Mouse (Mus musculus): ENCODE measurements around the gene Nle1. TPM values are rescaled to one million over a fixed set of nuclear protein-coding genes. Genes with fewer than 3 reads are reported as not detected.

Gene Nle1
- polyA plus RNA-seq, 1 experiment from 2014 or later, result 10.8 TPM

- no peaks in the 10 kb centered on the region; the same call in 1 of the 2 replicates for H3K4me1 ChIP-seq (ENCODE audit: insufficient read depth, low read depth, low read length)
- no peaks in the 10 kb centered on the region for H3K9me3 ChIP-seq (ENCODE audit: low read length)
- H3K4me2 ChIP-seq (replicated peaks; ENCODE audit: low read depth, low read length), result peak within 1 kb of the TSS; percentile 74
- peak; percentile 86 for TF ChIP-seq CTCF (IDR thresholded peaks at IDR 0.05)
- no peak for TF ChIP-seq EP300 (IDR thresholded peaks at IDR 0.05)
- peak; percentile 94 for ATAC-seq
- peak within 1 kb of the TSS; percentile 91 for H3K27ac ChIP-seq (ENCODE audit: low read length)
- no peaks in the 10 kb centered on the region for H3K36me3 ChIP-seq (ENCODE audit: insufficient read depth, low read length)
- peak within 1 kb of the TSS; percentile 55 for H3K9ac ChIP-seq (replicated peaks; ENCODE audit: low read depth)
- DNase-seq (ENCODE audit: low spot score), result peak; percentile 96
- WGBS, result 1% methylated on average over 35 of the region's 43 CpGs
- no peaks in the 10 kb centered on the region for H3K27me3 ChIP-seq (replicated peaks; ENCODE audit: insufficient read depth, low read length)
- H3K4me3 ChIP-seq (ENCODE audit: low read depth, low read length), result peak within 1 kb of the TSS; percentile 93
These were observed 37.2 kb downstream of the Nle1 start, which contains the start of gene Rffl for GRCm38 (mm10) chr11:82871031-82871446. Rffl (minus strand) TSS chr11:82871210.

DNA sequence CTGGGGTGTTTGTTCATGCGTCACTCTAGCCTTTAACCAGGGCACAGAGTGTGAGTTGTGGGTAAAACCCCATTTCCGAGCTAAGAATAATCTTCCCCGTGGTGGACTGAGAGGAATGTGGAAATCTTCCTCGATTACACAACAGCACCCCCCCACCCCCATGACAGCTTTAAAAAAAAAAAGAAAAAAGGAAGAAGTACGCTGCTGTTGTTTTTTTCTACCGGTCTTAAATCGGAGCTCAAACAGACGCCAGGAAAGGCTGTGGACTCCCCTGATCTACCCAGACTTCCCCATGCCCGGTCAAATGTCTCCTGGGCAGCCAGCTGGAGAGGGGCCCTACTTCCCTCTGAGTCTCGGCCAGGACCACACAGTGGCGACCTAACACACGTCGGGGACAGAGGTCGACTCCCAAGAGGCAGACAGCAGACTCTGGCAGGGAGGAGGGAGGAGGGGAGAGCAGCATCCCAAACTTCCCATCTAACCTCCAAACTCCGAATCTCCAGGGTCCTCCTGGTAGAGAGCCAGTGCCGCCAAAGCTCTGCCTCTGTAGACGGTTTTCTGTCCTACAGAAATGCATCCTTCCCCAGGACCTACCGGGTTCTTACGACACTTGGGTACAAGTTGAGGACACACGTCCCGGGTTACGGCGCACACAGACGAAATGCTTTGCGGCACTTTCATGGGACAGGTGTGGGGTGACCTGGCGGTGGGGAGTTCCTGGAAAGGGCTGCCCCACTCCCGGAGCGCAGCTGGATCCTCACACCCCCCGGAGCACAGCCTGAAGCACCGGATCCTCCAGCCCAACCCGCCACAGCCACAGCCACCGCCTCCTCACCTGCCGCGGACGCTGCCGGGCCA is 37.8 kb downstream of the Nle1 start:
- Histone ChIP-seq H3K27me3 (replicated peaks; ENCODE audit: insufficient read depth, low read length) (no peaks in the 10 kb centered on the region), H3K4me3 (ENCODE audit: low read depth, low read length) (peak overlapping the region; percentile 93), H3K27ac (ENCODE audit: low read length) (peak overlapping the region; percentile 91), H3K4me1 (ENCODE audit: insufficient read depth, low read depth, low read length) (no peaks in the 10 kb centered on the region; the same call in 1 of the 2 replicates), H3K9me3 (ENCODE audit: low read length) (no peaks in the 10 kb centered on the region), H3K36me3 (ENCODE audit: insufficient read depth, low read length) (no peaks in the 10 kb centered on the region), H3K9ac (replicated peaks; ENCODE audit: low read depth) (peak overlapping the region; percentile 55), H3K4me2 (replicated peaks; ENCODE audit: low read depth, low read length) (peak overlapping the region; percentile 74)
- no peak for TF ChIP-seq CTCF (IDR thresholded peaks at IDR 0.05)
- TF ChIP-seq EP300 (IDR thresholded peaks at IDR 0.05), result peak; percentile 34; the same call in 1 of the 2 replicates
- DNase-seq (ENCODE audit: low spot score) (peak; percentile 78), ATAC-seq (peak; percentile 70)
- 4% methylated on average over 30 of the region's 36 CpGs for WGBS

DNA sequence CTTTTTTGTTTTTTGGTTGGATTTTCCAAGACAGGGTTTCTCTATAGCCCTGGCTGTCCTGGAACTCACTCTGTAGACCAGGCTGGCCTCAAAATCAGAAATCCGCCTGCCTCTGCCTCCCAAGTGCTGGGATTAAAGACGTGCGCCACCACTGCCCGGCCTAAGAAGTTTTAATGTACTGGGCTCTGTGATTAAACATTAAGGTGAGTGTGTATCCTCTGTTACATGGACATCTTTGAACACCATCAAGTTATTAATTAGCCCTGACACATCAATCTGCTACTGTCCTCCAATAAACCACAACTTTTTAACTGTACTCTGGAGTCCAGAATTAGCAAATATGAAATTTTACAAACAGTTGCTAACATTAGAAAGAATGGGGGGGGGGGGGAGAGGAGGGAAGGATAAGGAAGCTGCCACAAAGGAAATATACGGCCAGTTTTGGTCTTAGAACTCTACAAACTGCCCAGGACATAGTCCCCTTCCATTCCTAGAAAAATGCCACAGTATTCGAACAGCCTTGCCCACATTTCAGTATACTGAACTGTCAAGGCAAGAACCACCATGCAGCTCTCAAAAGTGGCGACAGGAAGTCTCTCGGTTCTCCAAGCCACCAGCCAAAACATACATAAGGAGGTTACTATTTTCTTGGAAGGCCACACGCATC is 38.6 kb downstream of the Nle1 start:
- H3K4me3 ChIP-seq (ENCODE audit: low read depth, low read length), result peak overlapping the region; percentile 93
- WGBS, result 53% methylated on average over 9 of the region's 9 CpGs
- ATAC-seq (no peak), DNase-seq (ENCODE audit: low spot score) (peak; percentile 88)
- peak overlapping the region; percentile 91 for H3K27ac ChIP-seq (ENCODE audit: low read length)
- peak overlapping the region; percentile 74 for H3K4me2 ChIP-seq (replicated peaks; ENCODE audit: low read depth, low read length)
- H3K27me3 ChIP-seq (replicated peaks; ENCODE audit: insufficient read depth, low read length), result no peaks in the 10 kb centered on the region
- TF ChIP-seq EP300 (IDR thresholded peaks at IDR 0.05), result no peak
- no peak for TF ChIP-seq CTCF (IDR thresholded peaks at IDR 0.05)
- no peak overlapping the region for H3K9ac ChIP-seq (replicated peaks; ENCODE audit: low read depth)
- H3K4me1 ChIP-seq (ENCODE audit: insufficient read depth, low read depth, low read length), result no peaks in the 10 kb centered on the region; the same call in 1 of the 2 replicates
- no peaks in the 10 kb centered on the region for H3K9me3 ChIP-seq (ENCODE audit: low read length)
- no peaks in the 10 kb centered on the region for H3K36me3 ChIP-seq (ENCODE audit: insufficient read depth, low read length)

- ATAC-seq (no peak), DNase-seq (ENCODE audit: low spot score) (no peak)
- Histone ChIP-seq H3K27ac (ENCODE audit: low read length) (no peak overlapping the region), H3K36me3 (ENCODE audit: insufficient read depth, low read length) (no peaks in the 10 kb centered on the region), H3K27me3 (replicated peaks; ENCODE audit: insufficient read depth, low read length) (no peaks in the 10 kb centered on the region), H3K9ac (replicated peaks; ENCODE audit: low read depth) (no peak overlapping the region), H3K4me2 (replicated peaks; ENCODE audit: low read depth, low read length) (no peak overlapping the region), H3K4me1 (ENCODE audit: insufficient read depth, low read depth, low read length) (no peaks in the 10 kb centered on the region; the same call in 1 of the 2 replicates), H3K4me3 (ENCODE audit: low read depth, low read length) (no peak overlapping the region), H3K9me3 (ENCODE audit: low read length) (no peaks in the 10 kb centered on the region)
- WGBS, result 74% methylated on average over 5 of the region's 5 CpGs
- no peak for TF ChIP-seq EP300 (IDR thresholded peaks at IDR 0.05)
- TF ChIP-seq CTCF (IDR thresholded peaks at IDR 0.05), result no peak
These were observed 40.3 kb downstream of the Nle1 start for GRCm38 (mm10) chr11:82867956-82868355.

DNA sequence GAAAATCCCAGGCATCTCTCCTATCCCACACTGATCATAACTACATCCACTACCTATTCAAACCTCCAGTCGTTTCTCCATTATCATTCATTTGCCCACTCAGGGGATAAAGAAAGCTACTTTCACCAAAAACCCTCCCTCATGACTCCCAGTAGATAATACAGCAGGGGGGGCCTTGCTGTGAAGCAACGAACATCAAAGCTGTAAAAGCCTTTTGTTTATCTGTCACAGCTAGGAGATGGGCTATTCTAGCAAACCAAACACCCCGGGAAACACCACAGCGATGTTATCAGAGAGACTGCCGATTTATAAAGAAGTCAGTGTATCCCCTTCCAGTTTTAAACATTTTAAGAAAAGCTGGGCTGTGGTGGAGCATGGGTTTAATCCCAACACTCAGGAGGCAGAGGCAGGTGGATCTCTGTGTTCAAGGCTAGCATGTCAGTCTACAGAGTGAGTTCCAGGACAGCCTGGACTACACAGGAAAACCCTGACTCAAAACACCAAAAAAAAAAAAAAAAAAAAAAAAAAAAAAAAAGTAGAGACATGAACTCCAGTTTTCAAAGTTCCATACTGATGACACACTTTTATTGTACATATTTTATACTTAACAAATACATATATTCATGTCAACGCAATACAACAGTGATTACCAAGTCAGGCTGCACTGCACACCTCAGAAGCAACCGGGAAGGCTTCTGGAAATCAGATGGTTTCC is 41.2 kb downstream of the Nle1 start:
- no peaks in the 10 kb centered on the region for H3K27me3 ChIP-seq (replicated peaks; ENCODE audit: insufficient read depth, low read length)
- H3K36me3 ChIP-seq (ENCODE audit: insufficient read depth, low read length), result no peaks in the 10 kb centered on the region
- DNase-seq (ENCODE audit: low spot score) (no peak), ATAC-seq (no peak)
- no peaks in the 10 kb centered on the region for H3K9me3 ChIP-seq (ENCODE audit: low read length)
- no peak overlapping the region for H3K9ac ChIP-seq (replicated peaks; ENCODE audit: low read depth)
- TF ChIP-seq EP300 (IDR thresholded peaks at IDR 0.05) (no peak), CTCF (IDR thresholded peaks at IDR 0.05) (no peak)
- H3K4me2 ChIP-seq (replicated peaks; ENCODE audit: low read depth, low read length), result no peak overlapping the region
- H3K4me1 ChIP-seq (ENCODE audit: insufficient read depth, low read depth, low read length), result no peaks in the 10 kb centered on the region; the same call in 1 of the 2 replicates
- 34% methylated on average over 7 of the region's 7 CpGs for WGBS
- H3K4me3 ChIP-seq (ENCODE audit: low read depth, low read length), result no peak overlapping the region
- H3K27ac ChIP-seq (ENCODE audit: low read length), result no peak overlapping the region

GRCm38 (mm10) chr11:82865957-82866356 is 42.3 kb downstream of the Nle1 start:
- DNase-seq (ENCODE audit: low spot score) (no peak), ATAC-seq (no peak)
- Histone ChIP-seq H3K4me1 (ENCODE audit: insufficient read depth, low read depth, low read length) (no peaks in the 10 kb centered on the region; the same call in 1 of the 2 replicates), H3K27me3 (replicated peaks; ENCODE audit: insufficient read depth, low read length) (no peaks in the 10 kb centered on the region), H3K9ac (replicated peaks; ENCODE audit: low read depth) (no peak overlapping the region), H3K4me2 (replicated peaks; ENCODE audit: low read depth, low read length) (no peak overlapping the region), H3K36me3 (ENCODE audit: insufficient read depth, low read length) (no peaks in the 10 kb centered on the region), H3K4me3 (ENCODE audit: low read depth, low read length) (no peak overlapping the region), H3K27ac (ENCODE audit: low read length) (no peak overlapping the region), H3K9me3 (ENCODE audit: low read length) (no peaks in the 10 kb centered on the region)
- 82% methylated on average over 10 of the region's 10 CpGs for WGBS
- TF ChIP-seq CTCF (IDR thresholded peaks at IDR 0.05) (no peak), EP300 (IDR thresholded peaks at IDR 0.05) (no peak)

All from lung, postnatal 0 days (tissue).